Mouse (Mus musculus) midbrain, embryonic 14.5 days (tissue): Measurements from ENCODE around the gene Ndrg2. TPM values are rescaled to one million over a fixed set of nuclear protein-coding genes. Genes with fewer than 3 reads are reported as not detected.

Experiments used
- ATAC-seq: fragments of 200-750 bp; cut with Nextera tagmentation; 2 replicates; pipeline ENCODE4 v1.8.0; 2017; ENCODE audit warnings: moderate number of reproducible peaks, moderate library complexity; ENCODE audit not compliant: low FRiP score, low TSS enrichment
- DNase-seq: peaks from one replicate; pipeline ENCODE4 v3.0.0-alpha.2; 2015
- H3K27ac ChIP-seq: fragments of 300-500 bp; sonication (generic); replicated peaks from 2 replicates; pipeline ENCODE4 v1.5.1; 2014; ENCODE audit warnings: mild to moderate bottlenecking, low read depth, low read length, moderate library complexity
- H3K27me3 ChIP-seq: fragments of 300-500 bp; sonication (generic); 2 replicates; pipeline ENCODE4 v1.6.1; 2014; ENCODE audit warnings: low read length, control low read depth, mixed read lengths; ENCODE audit not compliant: control insufficient read depth, insufficient read depth
- H3K36me3 ChIP-seq: fragments of 300-500 bp; sonication (generic); 2 replicates; pipeline ENCODE4 v1.6.1; 2014; ENCODE audit warnings: low read length, control low read depth; ENCODE audit not compliant: control insufficient read depth, insufficient read depth
- H3K4me1 ChIP-seq: fragments of 300-500 bp; sonication (generic); 2 replicates; pipeline ENCODE4 v1.6.1; 2014; ENCODE audit warnings: mild to moderate bottlenecking, antibody characterized with exemption, low read length, control low read depth; ENCODE audit not compliant: control insufficient read depth, insufficient read depth
- H3K4me2 ChIP-seq: fragments of 300-500 bp; sonication (generic); 2 replicates; pipeline ENCODE4 v1.6.1; 2014; ENCODE audit warnings: mild to moderate bottlenecking, low read length, moderate library complexity
- H3K4me3 ChIP-seq: fragments of 300-500 bp; sonication (generic); replicated peaks from 2 replicates; pipeline ENCODE4 v1.5.1; 2014; ENCODE audit warnings: low read depth, low read length
- H3K9ac ChIP-seq: fragments of 300-500 bp; sonication (generic); replicated peaks from 2 replicates; pipeline ENCODE4 v1.6.1; 2014; ENCODE audit warnings: mild to moderate bottlenecking, low read length, moderate library complexity
- H3K9me3 ChIP-seq: fragments of 300-500 bp; sonication (generic); 2 replicates; pipeline ENCODE4 v1.6.1; 2016; ENCODE audit warnings: low read length, control low read depth, mixed read lengths; ENCODE audit not compliant: control insufficient read depth
- WGBS: fragments of 180-500 bp; shearing (Covaris S2); extraction: QIAGEN DNeasy Blood & Tissue Kit; methylation state at CpG from one replicate; pipeline ENCODE4 v1.1.7; 2014; 5-methylcytosine and 5-hydroxymethylcytosine counted together
- polyA plus RNA-seq: library from polyadenylated mRNA; unstranded; fragments of >200 nt; fragmentation: Nextera tagmentation; extraction: Ambion mirVana; gene quantifications from 2 replicates; pipeline ENCODE4 v1.2.1, GENCODE M21; 2014

Ndrg2 gene
- polyA plus RNA-seq, 1 experiment from 2014 or later: 98.7 TPM

- H3K36me3 ChIP-seq: peaks cover 55% of the 10 kb centered on the region
- no peaks in the 10 kb centered on the region for H3K4me1 ChIP-seq
- WGBS: 29% methylated on average over 10 of the region's 10 CpGs
- H3K4me2 ChIP-seq: no peak overlapping the region
- H3K27me3 ChIP-seq: no peaks in the 10 kb centered on the region
- no peak overlapping the region for H3K27ac ChIP-seq
- no peak for ATAC-seq
- no peak overlapping the region for H3K4me3 ChIP-seq
- DNase-seq: no peak
- no peak overlapping the region for H3K9ac ChIP-seq
- H3K9me3 ChIP-seq: no peaks in the 10 kb centered on the region
These were observed 20.7 kb downstream of the Ndrg2 start for GRCm38 (mm10) chr14:51893094-51893794.

GRCm38 (mm10) chr14:51892191-51892939 lies 21.6 kb downstream of the Ndrg2 start, which contains the start of gene Slc39a2:
TSS of gene Slc39a2 (plus strand) at chr14:51892889.
- Histone ChIP-seq H3K9ac (no peak within 1 kb of the TSS), H3K4me3 (no peak within 1 kb of the TSS), H3K4me2 (no peak within 1 kb of the TSS), H3K27me3 (no peaks in the 10 kb centered on the region), H3K4me1 (no peaks in the 10 kb centered on the region), H3K9me3 (no peaks in the 10 kb centered on the region), H3K27ac (no peak within 1 kb of the TSS), H3K36me3 (peaks cover 64% of the 10 kb centered on the region)
- 97% methylated on average over 9 of the region's 9 CpGs for WGBS
- DNase-seq: no peak
- no peak for ATAC-seq

GRCm38 (mm10) chr14:51889833-51890232 lies 24.1 kb downstream of the Ndrg2 start:
- 89% methylated on average over 6 of the region's 6 CpGs for WGBS
- H3K4me3 ChIP-seq: no peak overlapping the region
- ATAC-seq (no peak), DNase-seq (no peak)
- H3K27me3 ChIP-seq: no peaks in the 10 kb centered on the region
- H3K36me3 ChIP-seq: peaks cover 64% of the 10 kb centered on the region
- H3K27ac ChIP-seq: no peak overlapping the region
- H3K9me3 ChIP-seq: no peaks in the 10 kb centered on the region
- peaks cover 12% of the 10 kb centered on the region for H3K4me1 ChIP-seq
- H3K9ac ChIP-seq: no peak overlapping the region
- H3K4me2 ChIP-seq: no peak overlapping the region

GRCm38 (mm10) chr14:51886051-51886450 lies 27.9 kb downstream of the Ndrg2 start:
- Histone ChIP-seq H3K9ac (peak overlapping the region; percentile 76; the same call in 1 of the 2 replicates), H3K27ac (no peak overlapping the region), H3K27me3 (no peaks in the 10 kb centered on the region), H3K36me3 (peaks cover 43% of the 10 kb centered on the region), H3K4me3 (peak overlapping the region; percentile 77), H3K4me1 (peaks cover 12% of the 10 kb centered on the region), H3K4me2 (peak overlapping the region; percentile 83), H3K9me3 (no peaks in the 10 kb centered on the region)
- WGBS: 42% methylated on average over 6 of the region's 6 CpGs
- no peak for DNase-seq
- no peak for ATAC-seq

- peak; percentile 98 for DNase-seq
- Histone ChIP-seq H3K4me1 (peaks cover 12% of the 10 kb centered on the region), H3K27ac (peak within 1 kb of the TSS; percentile 81), H3K9me3 (no peaks in the 10 kb centered on the region), H3K9ac (peak within 1 kb of the TSS; percentile 76), H3K36me3 (peaks cover 32% of the 10 kb centered on the region), H3K27me3 (no peaks in the 10 kb centered on the region), H3K4me2 (peak within 1 kb of the TSS; percentile 83), H3K4me3 (peak within 1 kb of the TSS; percentile 77)
- ATAC-seq: peak; percentile 97
- under 1% methylated on average over 43 of the region's 43 CpGs for whole genome bisulfite sequencing
These were observed 29.2 kb downstream of the Ndrg2 start, which contains the start of gene Mettl17 for GRCm38 (mm10) chr14:51884598-51885331. TSS of gene Mettl17 (plus strand) at chr14:51884842.

GRCm38 (mm10) chr14:51884031-51884544 lies 29.9 kb downstream of the Ndrg2 start:
- DNase-seq (peak; percentile 69), ATAC-seq (peak; percentile 4)
- Histone ChIP-seq H3K36me3 (peaks cover 26% of the 10 kb centered on the region), H3K9me3 (no peaks in the 10 kb centered on the region), H3K9ac (peak overlapping the region; percentile 76), H3K4me1 (peaks cover 12% of the 10 kb centered on the region), H3K27me3 (no peaks in the 10 kb centered on the region), H3K4me3 (peak overlapping the region; percentile 77), H3K4me2 (peak overlapping the region; percentile 83), H3K27ac (peak overlapping the region; percentile 81)
- WGBS: 1% methylated on average over 14 of the region's 14 CpGs

- H3K4me1 ChIP-seq: peaks cover 12% of the 10 kb centered on the region
- peak overlapping the region; percentile 83 for H3K4me2 ChIP-seq
- WGBS: under 1% methylated on average over 4 of the region's 4 CpGs
- peaks cover 20% of the 10 kb centered on the region for H3K36me3 ChIP-seq
- H3K4me3 ChIP-seq: peak overlapping the region; percentile 77
- no peaks in the 10 kb centered on the region for H3K27me3 ChIP-seq
- ATAC-seq: peak; percentile 32
- H3K9me3 ChIP-seq: no peaks in the 10 kb centered on the region
- H3K27ac ChIP-seq: peak overlapping the region; percentile 81
- no peak overlapping the region; the same call in 1 of the 2 replicates for H3K9ac ChIP-seq
- DNase-seq: peak; percentile 83
These were observed 30.4 kb downstream of the Ndrg2 start for GRCm38 (mm10) chr14:51883527-51884030.

- H3K4me3 ChIP-seq: no peak overlapping the region
- H3K9ac ChIP-seq: no peak overlapping the region
- H3K27me3 ChIP-seq: no peaks in the 10 kb centered on the region
- H3K4me1 ChIP-seq: no peaks in the 10 kb centered on the region
- no peak overlapping the region for H3K4me2 ChIP-seq
- WGBS: 83% methylated on average over 3 of the region's 3 CpGs
- ATAC-seq (no peak), DNase-seq (no peak)
- H3K36me3 ChIP-seq: no peaks in the 10 kb centered on the region
- no peak overlapping the region for H3K27ac ChIP-seq
- H3K9me3 ChIP-seq: no peaks in the 10 kb centered on the region
These were observed 36.4 kb downstream of the Ndrg2 start for GRCm38 (mm10) chr14:51877517-51877916.
